9 mouse cellular contexts compared by ENCODE assay signal in the genomic region with DNA sequence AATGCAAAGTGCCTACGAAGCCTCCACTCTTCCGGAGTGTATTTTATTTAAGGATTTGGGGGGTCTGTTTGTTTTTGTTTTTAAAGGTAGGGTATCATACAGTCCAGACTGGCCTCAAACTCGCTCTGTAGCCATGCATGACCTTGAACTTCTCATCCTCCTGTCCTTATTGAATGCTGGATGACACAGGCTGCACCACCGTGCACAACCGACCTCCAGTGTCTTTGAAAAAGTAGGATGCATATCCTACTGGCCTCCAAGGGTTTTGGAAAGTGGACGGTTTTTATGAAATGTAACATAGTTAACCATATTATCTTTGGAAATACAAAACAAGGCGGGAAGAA. TPM values are rescaled to one million over a fixed set of nuclear protein-coding genes. Genes with fewer than 3 reads are reported as not detected.
DNase-seq lines count a peak whose midpoint lies in the region; ATAC-seq and TF ChIP-seq lines count a peak whose summit lies in the region.
"Had no signal": no experiment of that assay in that cellular context is flagged by ENCODE, and none has a peak within 500 bp of the region (broad histone marks: within the 10 kb centered on the region; RNA-seq: fewer than 3 reads in every experiment).

No protein-coding gene starts in this region.

- no peak for TF ChIP-seq EP300 in ES-Bruce4 (IDR thresholded peaks at IDR 0.05; ENCODE audit: insufficient read depth, low read depth, low read length)
- no peak for TF ChIP-seq EP300 in liver, postnatal 0 days (IDR thresholded peaks at IDR 0.05; ENCODE audit: low read depth)

- peaks cover 3% of the 10 kb centered on the region; the same call in 1 of the 2 replicates for H3K4me1 ChIP-seq in heart, embryonic 11.5 days (ENCODE audit: control insufficient read depth, insufficient read depth, low read length)
- H3K4me1 ChIP-seq in ES-Bruce4 (ENCODE audit: control insufficient read depth, insufficient read depth, low read length): no peaks in the 10 kb centered on the region
- peaks cover 14% of the 10 kb centered on the region for H3K4me1 ChIP-seq in hindbrain, embryonic 10.5 days (replicated peaks)
- peaks cover 11% of the 10 kb centered on the region for H3K4me1 ChIP-seq in liver, postnatal 0 days (ENCODE audit: insufficient read depth)

- TF ChIP-seq CTCF in ES-Bruce4 (IDR thresholded peaks at IDR 0.05; ENCODE audit: low read depth, low read length): no peak
- TF ChIP-seq CTCF in liver, postnatal 0 days (IDR thresholded peaks at IDR 0.05; ENCODE audit: low read depth): no peak

- no peaks in the 10 kb centered on the region for H3K36me3 ChIP-seq in heart, embryonic 11.5 days (ENCODE audit: control insufficient read depth, insufficient read depth, low read length)
- H3K36me3 ChIP-seq in ES-Bruce4 (ENCODE audit: control insufficient read depth, insufficient read depth, low read length, poor library complexity, severe bottlenecking): no peaks in the 10 kb centered on the region
- H3K36me3 ChIP-seq in hindbrain, embryonic 10.5 days: no peaks in the 10 kb centered on the region
- H3K36me3 ChIP-seq in liver, postnatal 0 days (replicated peaks; ENCODE audit: insufficient read depth, low read length): no peaks in the 10 kb centered on the region

- TF ChIP-seq POLR2A in ES-Bruce4 (IDR thresholded peaks at IDR 0.05; ENCODE audit: insufficient read depth, low read length): no peak

- WGBS in heart, embryonic 11.5 days (ENCODE audit: insufficient replicate concordance): 40% methylated on average over 7 of the region's 7 CpGs
- 40% methylated on average over 7 of the region's 7 CpGs for WGBS in hindbrain, embryonic 10.5 days
- 33% methylated on average over 7 of the region's 7 CpGs for WGBS in liver, postnatal 0 days (ENCODE audit: insufficient replicate concordance)

- H3K9me3 ChIP-seq in heart, embryonic 11.5 days (replicated peaks; ENCODE audit: control insufficient read depth, low read length): 0 out of 2 replicates have a peak, but pooled peaks cover 2% of the 10 kb centered on the region
- H3K9me3 ChIP-seq in ES-Bruce4 (replicated peaks; ENCODE audit: control insufficient read depth, insufficient read depth, low read length, poor library complexity, severe bottlenecking): no peaks in the 10 kb centered on the region
- H3K9me3 ChIP-seq in hindbrain, embryonic 10.5 days: peaks cover 12% of the 10 kb centered on the region; the same call in 1 of the 2 replicates
- no peaks in the 10 kb centered on the region for H3K9me3 ChIP-seq in liver, postnatal 0 days (ENCODE audit: low read length)

- H3K27me3 ChIP-seq in heart, embryonic 11.5 days (ENCODE audit: control insufficient read depth, insufficient read depth, low read length): no peaks in the 10 kb centered on the region
- H3K27me3 ChIP-seq in ES-Bruce4 (ENCODE audit: control insufficient read depth, insufficient read depth, low read length, poor library complexity, severe bottlenecking): no peaks in the 10 kb centered on the region
- H3K27me3 ChIP-seq in hindbrain, embryonic 10.5 days (ENCODE audit: insufficient read depth, poor library complexity, severe bottlenecking): peaks cover 10% of the 10 kb centered on the region
- H3K27me3 ChIP-seq in liver, postnatal 0 days (ENCODE audit: insufficient read depth, low read length): 0 out of 2 replicates have a peak, but pooled peaks cover 6% of the 10 kb centered on the region

- no peak overlapping the region for H3K27ac ChIP-seq in heart, embryonic 11.5 days (ENCODE audit: low read depth, low read length)
- no peak overlapping the region for H3K27ac ChIP-seq in ES-Bruce4 (ENCODE audit: insufficient read depth, low read length)
- peak overlapping the region; percentile 83 for H3K27ac ChIP-seq in hindbrain, embryonic 10.5 days
- no peak overlapping the region for H3K27ac ChIP-seq in liver, postnatal 0 days (ENCODE audit: low read depth)

- peak overlapping the region; percentile 44 for H3K4me3 ChIP-seq in heart, embryonic 11.5 days (ENCODE audit: low read depth, low read length)
- H3K4me3 ChIP-seq in ES-Bruce4 (ENCODE audit: low read depth, low read length): peak overlapping the region; percentile 56
- H3K4me3 ChIP-seq in hindbrain, embryonic 10.5 days: peak overlapping the region; percentile 66
- peak overlapping the region; percentile 28 for H3K4me3 ChIP-seq in liver, postnatal 0 days (ENCODE audit: low read depth, low read length)

- no peak for ATAC-seq in heart, embryonic 11.5 days (replicated peaks; ENCODE audit: insufficient number of reproducible peaks, low FRiP score, low TSS enrichment)
- no peak for ATAC-seq in liver, postnatal 0 days
- ATAC-seq: inflammation-experienced regulatory T-cells, adult 6 months had no signal

- intact Hi-C loops in heart, postnatal 25 days (cut with DNase I): no loop called here

- peak overlapping the region; percentile 74 for H3K4me2 ChIP-seq in heart, embryonic 11.5 days
- H3K4me2 ChIP-seq in liver, postnatal 0 days (ENCODE audit: low read depth, low read length): peak overlapping the region; percentile 67

- H3K9ac ChIP-seq in heart, embryonic 11.5 days (ENCODE audit: low read depth, low read length): peak overlapping the region; percentile 39
- 0 out of 2 replicates have a peak overlapping the region, but pooled peaks have one; percentile 57 for H3K9ac ChIP-seq in ES-Bruce4 (ENCODE audit: low read depth, poor library complexity, severe bottlenecking)
- no peak overlapping the region for H3K9ac ChIP-seq in liver, postnatal 0 days (replicated peaks)

- no peak for DNase-seq in heart, postnatal 25 days (ENCODE audit: low spot score)
- DNase-seq in hindbrain, embryonic 10.5 days (ENCODE audit: low spot score): no peak
- DNase-seq in liver, postnatal 0 days: no peak
- no peak for DNase-seq in MN1 (ENCODE audit: low spot score)
- no peak for DNase-seq in c-Kit-positive CD71-positive TER-119-positive erythroid progenitor cells, embryonic 14.5 days (ENCODE audit: low spot score)
- DNase-seq in urinary bladder, postnatal 4 days (ENCODE audit: low spot score in 2 of 2): no peak

RNA-seq across cellular contexts. Expression of gene Ccdc13, which starts 0.3 kb away (rescaled TPM):
- polyA plus RNA-seq in heart, embryonic 11.5 days (2014; fragmentation: Nextera tagmentation; extraction: Ambion mirVana): 0.23 TPM in 1 of 2 replicates, not detected in the other
- not detected for total RNA-seq in heart, postnatal 25 days (2021)
- 0.68 and 0.85 TPM in 2 replicates for polyA plus RNA-seq in ES-Bruce4 (2011; ENCODE audit: insufficient read depth, insufficient read length, low read depth, missing spikeins)
- 2.6 and 2.7 TPM in 2 replicates for polyA plus RNA-seq in hindbrain, embryonic 10.5 days (2016; fragmentation: Nextera tagmentation; extraction: Ambion mirVana)
- polyA plus RNA-seq in liver, postnatal 0 days (2015; fragmentation: Nextera tagmentation; extraction: Ambion mirVana): not detected in 2 replicates
- polyA plus RNA-seq: inflammation-experienced regulatory T-cells, adult 6 months had no signal

RNA-seq across cellular contexts. Expression of gene Higd1a, which starts 18.6 kb away (rescaled TPM):
- polyA plus RNA-seq in heart, embryonic 11.5 days (2014; fragmentation: Nextera tagmentation; extraction: Ambion mirVana): 241 and 243 TPM in 2 replicates
- total RNA-seq in heart, postnatal 25 days (2021): 100 to 1,000 TPM; 208 to 239 TPM
- 76.5 and 78.5 TPM in 2 replicates for polyA plus RNA-seq in ES-Bruce4 (2011; ENCODE audit: insufficient read depth, insufficient read length, low read depth, missing spikeins)
- polyA plus RNA-seq in hindbrain, embryonic 10.5 days (2016; fragmentation: Nextera tagmentation; extraction: Ambion mirVana): 201 and 236 TPM in 2 replicates
- 126 and 134 TPM in 2 replicates for polyA plus RNA-seq in liver, postnatal 0 days (2015; fragmentation: Nextera tagmentation; extraction: Ambion mirVana)

RNA-seq across cellular contexts. Expression of gene Hhatl, which starts 47.3 kb away (rescaled TPM):
- polyA plus RNA-seq in heart, embryonic 11.5 days (2014; fragmentation: Nextera tagmentation; extraction: Ambion mirVana): 3.6 and 4.8 TPM in 2 replicates
- total RNA-seq in heart, postnatal 25 days (2021): 100 to 1,000 TPM; 118 to 123 TPM
- polyA plus RNA-seq in ES-Bruce4 (2011; ENCODE audit: insufficient read depth, insufficient read length, low read depth, missing spikeins): not detected in 2 replicates
- not detected in 2 replicates for polyA plus RNA-seq in hindbrain, embryonic 10.5 days (2016; fragmentation: Nextera tagmentation; extraction: Ambion mirVana)
- polyA plus RNA-seq in liver, postnatal 0 days (2015; fragmentation: Nextera tagmentation; extraction: Ambion mirVana): 0.73 TPM in 1 of 2 replicates, not detected in the other
- polyA plus RNA-seq: inflammation-experienced regulatory T-cells, adult 6 months had no signal

RNA-seq across cellular contexts. Expression of gene Ackr2, which starts 58.6 kb away (rescaled TPM):
- polyA plus RNA-seq in heart, embryonic 11.5 days (2014; fragmentation: Nextera tagmentation; extraction: Ambion mirVana): 0.10 TPM in 1 of 2 replicates, not detected in the other
- 1 to 10 TPM; 2.5 to 3.7 TPM for total RNA-seq in heart, postnatal 25 days (2021)
- not detected in 2 replicates for polyA plus RNA-seq in ES-Bruce4 (2011; ENCODE audit: insufficient read depth, insufficient read length, low read depth, missing spikeins)
- 0.51 and 0.89 TPM in 2 replicates for polyA plus RNA-seq in hindbrain, embryonic 10.5 days (2016; fragmentation: Nextera tagmentation; extraction: Ambion mirVana)
- 1.0 and 1.1 TPM in 2 replicates for polyA plus RNA-seq in liver, postnatal 0 days (2015; fragmentation: Nextera tagmentation; extraction: Ambion mirVana)
- polyA plus RNA-seq: inflammation-experienced regulatory T-cells, adult 6 months had no signal
